Mouse (Mus musculus) midbrain, embryonic 14.5 days (tissue): Measurements from ENCODE around the gene Gse1. TPM values are rescaled to one million over a fixed set of nuclear protein-coding genes. Genes with fewer than 3 reads are reported as not detected.

Source experiments
- ATAC-seq: fragments of 200-750 bp; cut with Nextera tagmentation; 2 replicates; pipeline ENCODE4 v1.8.0; 2017; ENCODE audit warnings: moderate number of reproducible peaks, moderate library complexity; ENCODE audit not compliant: low FRiP score, low TSS enrichment
- DNase-seq: peaks from one replicate; pipeline ENCODE4 v3.0.0-alpha.2; 2015
- H3K27ac ChIP-seq: fragments of 300-500 bp; sonication (generic); replicated peaks from 2 replicates; pipeline ENCODE4 v1.5.1; 2014; ENCODE audit warnings: mild to moderate bottlenecking, low read depth, low read length, moderate library complexity
- H3K27me3 ChIP-seq: fragments of 300-500 bp; sonication (generic); 2 replicates; pipeline ENCODE4 v1.6.1; 2014; ENCODE audit warnings: low read length, control low read depth, mixed read lengths; ENCODE audit not compliant: control insufficient read depth, insufficient read depth
- H3K36me3 ChIP-seq: fragments of 300-500 bp; sonication (generic); 2 replicates; pipeline ENCODE4 v1.6.1; 2014; ENCODE audit warnings: low read length, control low read depth; ENCODE audit not compliant: control insufficient read depth, insufficient read depth
- H3K4me1 ChIP-seq: fragments of 300-500 bp; sonication (generic); 2 replicates; pipeline ENCODE4 v1.6.1; 2014; ENCODE audit warnings: mild to moderate bottlenecking, antibody characterized with exemption, low read length, control low read depth; ENCODE audit not compliant: control insufficient read depth, insufficient read depth
- H3K4me2 ChIP-seq: fragments of 300-500 bp; sonication (generic); 2 replicates; pipeline ENCODE4 v1.6.1; 2014; ENCODE audit warnings: mild to moderate bottlenecking, low read length, moderate library complexity
- H3K4me3 ChIP-seq: fragments of 300-500 bp; sonication (generic); replicated peaks from 2 replicates; pipeline ENCODE4 v1.5.1; 2014; ENCODE audit warnings: low read depth, low read length
- H3K9ac ChIP-seq: fragments of 300-500 bp; sonication (generic); replicated peaks from 2 replicates; pipeline ENCODE4 v1.6.1; 2014; ENCODE audit warnings: mild to moderate bottlenecking, low read length, moderate library complexity
- H3K9me3 ChIP-seq: fragments of 300-500 bp; sonication (generic); 2 replicates; pipeline ENCODE4 v1.6.1; 2016; ENCODE audit warnings: low read length, control low read depth, mixed read lengths; ENCODE audit not compliant: control insufficient read depth
- WGBS: fragments of 180-500 bp; shearing (Covaris S2); extraction: QIAGEN DNeasy Blood & Tissue Kit; methylation state at CpG from one replicate; pipeline ENCODE4 v1.1.7; 2014; 5-methylcytosine and 5-hydroxymethylcytosine counted together
- polyA plus RNA-seq: library from polyadenylated mRNA; unstranded; fragments of >200 nt; fragmentation: Nextera tagmentation; extraction: Ambion mirVana; gene quantifications from 2 replicates; pipeline ENCODE4 v1.2.1, GENCODE M21; 2014

Gene Gse1
- polyA plus RNA-seq, 1 experiment from 2014 or later, result 28.6 TPM

DNA sequence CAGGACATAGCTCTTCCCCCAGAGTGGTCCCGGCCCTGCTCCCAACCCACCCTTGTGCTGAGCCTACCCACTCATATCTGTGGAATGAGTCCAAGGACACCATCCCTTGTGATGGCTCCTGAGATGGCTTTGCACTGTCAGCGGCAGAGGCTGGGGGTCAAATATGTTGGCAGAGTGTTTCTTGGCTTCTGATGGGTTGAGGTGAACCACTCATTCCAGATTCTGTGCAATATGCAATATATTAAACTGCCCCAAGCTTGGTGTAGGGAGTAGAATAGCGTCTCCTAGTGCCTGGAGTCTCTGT lies 323.4 kb downstream of the Gse1 start:
- H3K9ac ChIP-seq, result no peak overlapping the region
- H3K36me3 ChIP-seq, result peaks cover 9% of the 10 kb centered on the region; the same call in 1 of the 2 replicates
- H3K9me3 ChIP-seq, result no peaks in the 10 kb centered on the region
- no peak overlapping the region for H3K4me3 ChIP-seq
- no peak overlapping the region for H3K4me2 ChIP-seq
- DNase-seq (no peak), ATAC-seq (no peak)
- no peaks in the 10 kb centered on the region for H3K27me3 ChIP-seq
- H3K27ac ChIP-seq, result peak overlapping the region; percentile 92
- 86% methylated on average over 3 of the region's 3 CpGs for WGBS
- peaks cover 81% of the 10 kb centered on the region for H3K4me1 ChIP-seq

DNA sequence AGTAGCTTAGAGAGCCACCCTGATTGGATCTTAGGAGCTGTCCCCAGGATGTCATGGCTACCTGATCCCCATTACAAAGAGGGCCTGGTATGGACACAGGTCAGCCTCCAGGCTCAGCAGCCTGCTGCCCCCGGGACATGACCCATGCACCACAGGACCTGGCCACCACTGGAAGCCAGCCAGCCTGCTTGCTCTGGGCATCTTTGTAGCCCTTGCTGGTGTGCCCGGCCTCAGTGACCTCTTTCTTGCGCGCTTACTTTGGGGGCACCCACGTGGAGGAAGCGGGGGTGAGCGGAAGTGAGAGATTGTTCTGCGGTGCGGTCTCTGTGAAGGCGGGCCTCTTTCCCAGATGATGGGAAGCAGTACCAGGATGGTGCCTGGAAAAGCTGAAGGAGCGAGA lies 324.3 kb downstream of the Gse1 start:
- H3K27me3 ChIP-seq, result no peaks in the 10 kb centered on the region
- H3K4me2 ChIP-seq, result no peak overlapping the region
- no peak overlapping the region for H3K9ac ChIP-seq
- peaks cover 83% of the 10 kb centered on the region for H3K4me1 ChIP-seq
- ATAC-seq (no peak), DNase-seq (no peak)
- no peaks in the 10 kb centered on the region for H3K9me3 ChIP-seq
- WGBS, result 88% methylated on average over 11 of the region's 11 CpGs
- H3K27ac ChIP-seq, result 0 out of 2 replicates have a peak overlapping the region, but pooled peaks have one; percentile 13
- no peak overlapping the region for H3K4me3 ChIP-seq
- peaks cover 9% of the 10 kb centered on the region; the same call in 1 of the 2 replicates for H3K36me3 ChIP-seq

DNA sequence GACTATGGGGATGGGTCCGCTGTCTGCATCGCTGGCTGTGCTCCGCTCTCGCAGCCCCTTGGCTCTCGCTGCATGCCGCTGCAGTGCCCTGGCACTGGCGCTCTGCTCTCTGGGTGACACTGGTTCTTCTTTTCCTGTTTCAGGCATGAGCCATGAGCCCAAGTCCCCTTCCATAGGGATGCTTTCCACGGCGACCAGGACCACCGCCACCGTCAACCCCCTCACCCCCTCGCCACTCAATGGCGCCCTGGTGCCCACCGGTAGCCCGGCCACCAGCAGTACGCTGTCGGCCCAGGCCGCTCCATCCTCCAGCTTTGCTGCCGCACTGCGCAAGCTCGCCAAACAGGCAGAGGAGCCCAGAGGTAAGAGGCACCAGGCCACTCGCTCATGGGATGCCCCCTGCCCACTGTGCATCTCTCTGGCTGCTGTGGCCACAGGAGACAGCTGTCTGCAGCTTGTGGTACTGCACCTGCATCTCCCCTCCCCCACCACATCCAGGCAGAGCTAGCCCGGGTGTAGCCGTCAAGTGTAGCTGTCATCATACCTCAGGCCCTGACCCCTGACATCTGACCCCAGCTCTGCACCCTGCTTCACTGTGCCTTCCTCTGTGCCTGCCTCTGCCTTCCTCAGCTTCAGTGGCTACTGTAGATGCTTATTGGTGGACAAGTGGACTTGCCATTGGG lies 325.3 kb downstream of the Gse1 start:
- WGBS, result 85% methylated on average over 24 of the region's 24 CpGs
- Histone ChIP-seq H3K4me3 (no peak overlapping the region), H3K4me1 (peaks cover 81% of the 10 kb centered on the region), H3K9me3 (no peaks in the 10 kb centered on the region), H3K27me3 (no peaks in the 10 kb centered on the region), H3K27ac (0 out of 2 replicates have a peak overlapping the region, but pooled peaks have one; percentile 5), H3K4me2 (no peak overlapping the region), H3K36me3 (peaks cover 9% of the 10 kb centered on the region; the same call in 1 of the 2 replicates), H3K9ac (no peak overlapping the region)
- DNase-seq, result no peak
- no peak for ATAC-seq

DNA sequence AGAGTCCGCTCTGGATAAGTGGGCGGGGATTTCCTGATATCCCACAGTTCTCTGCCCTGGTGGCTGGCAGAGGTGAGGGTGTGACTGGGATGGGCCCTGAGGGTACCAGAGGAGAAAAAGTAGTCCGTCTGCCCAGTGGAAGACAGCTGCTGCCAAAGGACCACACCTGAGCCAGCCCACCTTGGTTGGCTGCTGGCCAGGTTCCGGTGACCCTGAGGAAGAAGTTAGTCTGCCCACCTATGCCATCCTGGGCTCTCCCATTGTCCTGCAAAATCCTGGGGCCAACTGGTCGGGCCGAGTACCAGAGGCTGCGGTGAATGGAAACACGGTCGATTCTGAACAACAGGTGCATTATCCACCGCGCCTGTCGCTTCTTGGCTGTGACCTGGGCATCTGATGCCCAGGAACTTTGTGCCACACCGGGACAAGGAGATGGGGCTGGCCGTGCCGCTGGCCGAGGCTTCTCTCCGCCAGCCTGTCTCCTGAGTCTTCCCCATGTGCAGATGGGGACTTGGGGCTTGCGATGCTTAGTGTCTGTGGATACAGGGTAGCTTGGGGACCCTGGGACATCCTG lies 326.3 kb downstream of the Gse1 start:
- no peak for ATAC-seq
- 88% methylated on average over 18 of the region's 18 CpGs for WGBS
- no peak for DNase-seq

DNA sequence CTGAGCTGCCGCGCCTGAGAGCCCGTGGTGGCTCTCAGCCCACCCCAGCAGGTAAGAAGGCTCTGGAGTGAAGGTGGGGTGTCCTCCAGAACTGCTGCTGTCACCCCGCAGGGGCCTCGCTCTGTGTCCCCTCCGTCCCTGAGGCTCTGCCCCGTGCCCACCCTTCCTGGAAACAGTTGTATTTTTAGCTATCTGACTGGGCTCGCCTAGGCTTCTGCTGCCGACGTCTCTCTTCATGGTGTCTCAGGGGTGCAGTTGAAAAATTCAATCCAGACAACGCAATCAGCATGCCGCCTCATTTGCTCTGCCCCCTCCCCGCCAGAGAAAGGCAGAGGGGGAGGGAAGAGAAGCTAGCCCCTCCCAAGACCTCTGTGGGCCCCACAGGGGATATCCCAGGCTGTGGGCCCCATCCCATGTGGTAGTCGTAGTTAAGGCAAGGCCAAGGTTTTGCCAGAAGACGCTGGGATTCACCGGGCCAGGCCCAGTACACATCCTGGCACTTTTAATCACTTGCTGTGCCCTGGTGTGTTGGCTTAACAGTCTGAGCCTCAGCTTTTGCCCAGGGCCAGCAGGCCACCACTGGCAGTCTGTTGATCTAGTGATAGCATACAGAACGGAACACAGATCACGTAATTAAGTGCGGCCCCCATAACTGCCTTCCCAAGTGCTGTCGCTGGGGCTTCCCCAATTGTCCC lies 328.1 kb downstream of the Gse1 start:
- 42% methylated on average over 20 of the region's 20 CpGs for WGBS
- Histone ChIP-seq H3K4me2 (no peak overlapping the region), H3K9ac (peak overlapping the region; percentile 18; the same call in 1 of the 2 replicates), H3K36me3 (peaks cover 9% of the 10 kb centered on the region; the same call in 1 of the 2 replicates), H3K27me3 (no peaks in the 10 kb centered on the region), H3K27ac (peak overlapping the region; percentile 58), H3K4me3 (no peak overlapping the region), H3K4me1 (peaks cover 78% of the 10 kb centered on the region), H3K9me3 (no peaks in the 10 kb centered on the region)
- ATAC-seq (no peak), DNase-seq (no peak)

More for the DNA sequence above, 326.3 kb downstream of the Gse1 start:
- Histone ChIP-seq H3K9me3 (no peaks in the 10 kb centered on the region), H3K4me2 (no peak overlapping the region), H3K36me3 (peaks cover 9% of the 10 kb centered on the region; the same call in 1 of the 2 replicates), H3K4me3 (no peak overlapping the region), H3K9ac (no peak overlapping the region), H3K27me3 (no peaks in the 10 kb centered on the region), H3K27ac (no peak overlapping the region), H3K4me1 (peaks cover 78% of the 10 kb centered on the region)

DNA sequence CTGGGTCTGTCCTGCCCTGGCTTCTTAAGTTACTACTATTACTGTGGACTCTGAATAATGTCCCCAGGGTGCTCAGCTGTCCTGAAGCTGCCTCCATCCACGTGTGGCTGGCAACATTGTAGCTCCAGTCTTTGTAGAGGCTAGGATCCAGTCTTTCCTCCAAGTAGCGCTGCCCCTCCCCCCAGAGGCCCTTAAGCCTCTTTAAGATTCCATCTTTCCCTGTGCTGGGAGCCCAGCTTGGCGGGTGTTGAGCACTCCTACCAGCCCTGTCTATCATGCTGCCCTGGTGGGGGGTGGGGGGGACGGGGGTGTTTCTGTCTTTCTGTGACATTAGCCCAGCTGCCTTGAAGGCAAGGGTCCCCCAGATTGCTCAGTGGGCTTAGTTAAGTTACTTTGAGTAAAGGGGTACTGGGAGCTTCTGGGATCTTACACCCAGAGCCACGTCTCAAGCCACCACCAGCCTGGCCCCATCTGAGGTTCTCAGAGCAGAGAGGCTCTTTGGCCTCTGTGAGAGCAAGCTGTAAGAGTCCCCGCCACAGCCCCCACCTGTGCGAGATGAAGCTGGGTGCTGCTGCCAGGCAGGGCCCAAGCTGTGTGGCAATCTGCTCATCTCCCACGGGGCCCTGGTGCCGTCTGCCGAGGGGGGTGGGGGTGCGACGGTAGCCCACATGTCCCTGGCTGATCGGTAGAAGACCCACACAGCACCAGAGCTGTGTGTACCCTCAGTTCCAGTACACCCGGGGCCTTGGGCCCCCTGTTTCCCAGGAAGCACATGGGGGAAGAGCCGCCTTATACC lies 329.1 kb downstream of the Gse1 start:
- DNase-seq (peak; percentile 66), ATAC-seq (no peak)
- Histone ChIP-seq H3K4me1 (peaks cover 78% of the 10 kb centered on the region), H3K27me3 (no peaks in the 10 kb centered on the region), H3K27ac (0 out of 2 replicates have a peak overlapping the region, but pooled peaks have one; percentile 58), H3K9me3 (no peaks in the 10 kb centered on the region), H3K4me2 (no peak overlapping the region), H3K36me3 (peaks cover 9% of the 10 kb centered on the region; the same call in 1 of the 2 replicates), H3K4me3 (no peak overlapping the region), H3K9ac (peak overlapping the region; percentile 18; the same call in 1 of the 2 replicates)
- WGBS, result 39% methylated on average over 15 of the region's 15 CpGs

DNA sequence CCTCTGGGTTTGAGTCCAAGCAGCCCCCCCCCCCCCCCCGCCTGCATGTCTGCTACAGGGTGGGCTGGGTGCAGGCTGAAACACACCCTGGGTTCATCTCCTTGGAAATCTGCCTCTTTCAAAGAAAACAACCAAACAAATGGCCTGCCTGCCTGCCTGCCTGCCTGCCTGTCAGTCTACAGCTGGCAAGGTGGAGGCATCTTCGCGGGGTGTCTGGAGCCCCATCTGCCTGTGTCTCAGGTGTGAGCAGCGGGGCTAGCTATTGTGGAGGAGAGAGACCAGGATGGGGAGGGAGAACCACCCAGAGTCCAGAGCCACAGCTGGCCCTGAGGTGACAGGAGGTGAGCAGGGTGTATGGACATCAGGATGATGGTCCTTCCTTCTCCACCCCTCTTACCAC lies 329.9 kb downstream of the Gse1 start:
- Histone ChIP-seq H3K9me3 (no peaks in the 10 kb centered on the region), H3K4me1 (peaks cover 81% of the 10 kb centered on the region), H3K36me3 (peaks cover 9% of the 10 kb centered on the region; the same call in 1 of the 2 replicates), H3K9ac (no peak overlapping the region), H3K4me2 (no peak overlapping the region), H3K27me3 (no peaks in the 10 kb centered on the region), H3K27ac (no peak overlapping the region), H3K4me3 (no peak overlapping the region)
- DNase-seq (no peak), ATAC-seq (no peak)
- WGBS, result 67% methylated on average over 4 of the region's 4 CpGs

DNA sequence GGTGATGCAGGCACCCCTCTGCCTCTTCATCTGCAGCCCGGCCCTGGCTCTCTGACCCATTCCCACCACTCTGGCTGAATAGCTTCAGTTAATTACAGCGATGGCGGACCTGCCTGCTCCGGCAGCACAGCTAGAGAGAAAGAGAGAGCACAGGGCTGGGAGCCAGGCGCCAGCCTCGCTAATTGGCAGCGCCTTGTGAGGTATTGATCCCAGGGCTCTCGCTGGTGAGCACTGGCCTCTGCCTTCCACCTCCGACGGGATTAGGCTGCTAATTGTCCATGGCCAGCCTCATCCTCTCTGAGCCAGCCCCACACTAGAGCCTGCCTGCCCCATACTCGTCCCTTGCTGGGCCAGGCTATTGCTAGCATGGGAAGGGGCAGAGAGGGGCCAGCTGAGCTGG lies 331.4 kb downstream of the Gse1 start:
- H3K4me1 ChIP-seq, result peaks cover 92% of the 10 kb centered on the region
- peak overlapping the region; percentile 22; the same call in 1 of the 2 replicates for H3K4me2 ChIP-seq
- H3K27me3 ChIP-seq, result no peaks in the 10 kb centered on the region
- H3K9ac ChIP-seq, result 0 out of 2 replicates have a peak overlapping the region, but pooled peaks have one; percentile 3
- WGBS, result 5% methylated on average over 11 of the region's 11 CpGs
- DNase-seq (peak; percentile 77), ATAC-seq (0 out of 2 replicates have a peak, but pooled peaks have one; percentile 24)
- H3K27ac ChIP-seq, result peak overlapping the region; percentile 85
- H3K9me3 ChIP-seq, result no peaks in the 10 kb centered on the region
- no peak overlapping the region for H3K4me3 ChIP-seq
- H3K36me3 ChIP-seq, result 0 out of 2 replicates have a peak, but pooled peaks cover 8% of the 10 kb centered on the region
